In the genomic region with DNA sequence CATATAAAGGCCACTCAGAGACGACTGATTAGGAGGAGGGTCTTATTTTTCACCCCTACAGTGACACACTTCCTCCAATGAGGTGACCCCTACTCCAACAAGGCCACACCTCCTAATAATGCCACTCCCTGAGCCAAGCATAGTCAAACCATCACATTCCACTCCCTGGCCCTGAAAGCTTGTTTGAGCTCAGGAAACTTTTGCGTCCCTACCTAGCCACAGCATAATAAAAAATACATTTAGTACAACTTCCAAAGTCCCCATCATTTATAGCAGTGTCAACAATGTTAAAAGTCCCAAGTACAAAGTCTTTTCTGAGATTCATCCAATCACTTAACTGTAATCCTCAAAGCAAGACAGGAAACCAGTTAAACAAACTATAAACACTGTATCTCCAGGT, we compare ENCODE assay signal across 16 mouse cellular contexts.
"Had no signal": no experiment of that assay in that cellular context is flagged by ENCODE, and none has a peak within 500 bp of the region (broad histone marks: within the 10 kb centered on the region; RNA-seq: fewer than 3 reads in every experiment).

No protein-coding gene starts in this region.

- H3K27me3 ChIP-seq: neural tube, embryonic 12.5 days; neural tube, embryonic 13.5 days; neural tube, embryonic 15.5 days; stomach, embryonic 15.5 days had no signal

- H3K4me3 ChIP-seq: neural tube, embryonic 12.5 days; neural tube, embryonic 13.5 days; neural tube, embryonic 15.5 days; stomach, embryonic 15.5 days had no signal

- H3K36me3 ChIP-seq: neural tube, embryonic 12.5 days; neural tube, embryonic 13.5 days; neural tube, embryonic 15.5 days; stomach, embryonic 15.5 days had no signal

- H3K4me2 ChIP-seq: neural tube, embryonic 12.5 days; neural tube, embryonic 13.5 days; neural tube, embryonic 15.5 days; stomach, embryonic 15.5 days had no signal

- H3K9me3 ChIP-seq: neural tube, embryonic 12.5 days; neural tube, embryonic 13.5 days; neural tube, embryonic 15.5 days; stomach, embryonic 15.5 days had no signal

- H3K4me1 ChIP-seq: neural tube, embryonic 12.5 days; neural tube, embryonic 13.5 days; neural tube, embryonic 15.5 days; stomach, embryonic 15.5 days had no signal

- H3K27ac ChIP-seq: neural tube, embryonic 12.5 days; neural tube, embryonic 13.5 days; neural tube, embryonic 15.5 days; stomach, embryonic 15.5 days; stomach, postnatal 0 days had no signal

- H3K9ac ChIP-seq: neural tube, embryonic 12.5 days; neural tube, embryonic 13.5 days; neural tube, embryonic 15.5 days; stomach, embryonic 15.5 days had no signal

- DNase-seq: retina, postnatal 1 day; right cerebral cortex, adult 18-20 months; right cerebral cortex, postnatal 14 days; right cerebral cortex, postnatal 4 days; spleen, adult 18-20 months; thymus, adult 18-20 months; thymus, adult 2 months; thymus, postnatal 14 days; thymus, postnatal 25 days; thymus, postnatal 36 days; thymus, postnatal 4 days had no signal
